Mouse (Mus musculus): ENCODE measurements around the gene Ahcyl1.

DNA sequence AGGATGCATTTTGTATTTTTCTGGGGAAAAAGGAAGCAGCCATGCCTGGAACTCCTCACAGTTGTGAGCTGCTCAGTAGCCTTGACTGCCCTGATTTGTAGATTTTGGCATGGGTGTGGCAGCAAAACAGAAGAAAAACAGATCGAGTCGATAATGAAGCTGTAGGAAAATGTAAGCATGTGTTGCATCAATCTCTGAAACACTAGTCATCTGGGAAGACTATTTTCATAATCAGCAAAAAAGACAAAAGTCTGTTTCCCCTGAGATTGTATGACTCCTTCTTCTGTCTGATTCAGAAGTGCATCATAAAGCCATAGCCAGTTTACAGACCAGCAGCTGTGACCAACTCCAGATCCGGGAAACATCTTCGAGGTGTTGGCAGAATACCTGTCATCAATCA, 10.9 kb upstream of the Ahcyl1 start:
- TF ChIP-seq EP300 (IDR thresholded peaks at IDR 0.05; ENCODE audit: low read depth) (no peak), CTCF (IDR thresholded peaks at IDR 0.05; ENCODE audit: low read depth) (no peak)

Data from heart, postnatal 0 days (tissue).